Mouse (Mus musculus): ENCODE measurements around the gene Tmem120b.

- TF ChIP-seq EP300 (IDR thresholded peaks at IDR 0.05) (no peak), CTCF (IDR thresholded peaks at IDR 0.05) (no peak)
Observed at GRCm38 (mm10) chr5:123033646-123034160, 34.5 kb upstream of the Tmem120b start.

All from lung, postnatal 0 days (tissue).